In the genomic region with DNA sequence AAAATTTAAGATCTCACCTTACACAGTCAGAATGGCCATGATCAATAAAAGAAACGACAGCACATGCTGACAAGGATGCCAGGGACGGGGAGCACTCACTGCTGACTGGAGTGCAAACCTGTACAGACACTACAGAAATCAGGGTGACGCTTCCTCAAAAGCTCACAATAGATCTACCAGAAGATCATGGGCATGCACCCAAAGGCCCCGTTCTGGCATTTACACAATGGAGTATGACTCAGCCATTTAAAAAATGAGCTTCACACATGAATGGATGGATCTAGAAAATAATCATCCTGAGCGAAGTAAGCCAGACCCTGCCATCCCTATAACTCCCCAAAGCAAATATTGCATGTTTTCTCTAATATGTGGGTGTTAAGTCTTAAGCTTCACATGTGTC, we compare ENCODE assay signal across 22 mouse cellular contexts.
DNase-seq lines count a peak whose midpoint lies in the region; ATAC-seq and TF ChIP-seq lines count a peak whose summit lies in the region.
"Had no signal": no experiment of that assay in that cellular context is flagged by ENCODE, and none has a peak within 500 bp of the region (broad histone marks: within the 10 kb centered on the region; RNA-seq: fewer than 3 reads in every experiment).

No protein-coding gene starts in this region.

- H3K4me1 ChIP-seq in MEL (ENCODE audit: control insufficient read depth in 1 of 2, insufficient read depth in 2 of 2, low read length in 2 of 2), result peaks cover 23 to 31% of the 10 kb centered on the region in 2 experiments
- H3K4me1 ChIP-seq: forebrain, embryonic 15.5 days; hindbrain, embryonic 12.5 days; limb, embryonic 12.5 days; midbrain, embryonic 12.5 days; neural tube, embryonic 13.5 days had no signal

- peak overlapping the region; percentile 18; the same call in 1 of the 2 replicates for H3K27ac ChIP-seq in MEL (ENCODE audit: control insufficient read depth, low read depth, low read length)
- H3K27ac ChIP-seq: forebrain, embryonic 15.5 days; hindbrain, embryonic 12.5 days; limb, embryonic 12.5 days; liver, embryonic 12.5 days; midbrain, embryonic 12.5 days; neural tube, embryonic 13.5 days had no signal

- H3K9me3 ChIP-seq in MEL (replicated peaks; ENCODE audit: insufficient read depth, low read length), result no peaks in the 10 kb centered on the region
- H3K9me3 ChIP-seq: G1E; liver, embryonic 12.5 days had no signal

- TF ChIP-seq EP300 in MEL (IDR thresholded peaks at IDR 0.05; ENCODE audit: low read depth in 1 of 2, low read length in 2 of 2), result 0 out of 4 replicates have a peak, but pooled peaks of 1 of the 2 experiments have one; percentile 19

- no peaks in the 10 kb centered on the region for H3K79me2 ChIP-seq in MEL (ENCODE audit: control insufficient read depth, insufficient read depth, low read length, poor library complexity)

- no peak for TF ChIP-seq CTCF in MEL (IDR thresholded peaks at IDR 0.05 in 2 of 3, conservative IDR thresholded peaks at IDR 0.05 in 1 of 3; ENCODE audit: control insufficient read depth in 1 of 3, insufficient read depth in 1 of 3, low read depth in 2 of 3, low read length in 3 of 3, poor library complexity in 1 of 3, severe bottlenecking in 1 of 3)

- peak; percentile 42; the same call in 1 of the 2 replicates for ATAC-seq in common myeloid progenitor, adult 5-6 weeks (replicated peaks; ENCODE audit: low read depth, poor library complexity, severe bottlenecking)
- ATAC-seq: forebrain, embryonic 15.5 days; liver, embryonic 12.5 days had no signal

- peaks cover 0 to 38% of the 10 kb centered on the region in 2 experiments; a peak in 2 of 4 replicates for H3K36me3 ChIP-seq in MEL (ENCODE audit: control insufficient read depth in 1 of 2, insufficient read depth in 2 of 2, low read length in 2 of 2)
- H3K36me3 ChIP-seq: forebrain, embryonic 15.5 days; neural tube, embryonic 13.5 days had no signal

- no peak overlapping the region for H3K9ac ChIP-seq in MEL (ENCODE audit: control insufficient read depth, low read depth, low read length, poor library complexity, severe bottlenecking)
- H3K9ac ChIP-seq: forebrain, embryonic 15.5 days; hindbrain, embryonic 12.5 days; limb, embryonic 12.5 days; liver, embryonic 12.5 days; midbrain, embryonic 12.5 days; neural tube, embryonic 13.5 days had no signal

- peak; percentile 10 for DNase-seq in adrenal gland, postnatal 25 days
- no peak for DNase-seq in adrenal gland, postnatal 14 days
- DNase-seq in MEL (ENCODE audit: low read depth, low spot score), result peak; percentile 54
- peak; percentile 55 to 57 for DNase-seq in cerebellum, adult 18-20 months
- DNase-seq in left cerebral cortex, postnatal 10 days (ENCODE audit: extremely low spot score in 1 of 2, low spot score in 2 of 2), result no peak
- no peak for DNase-seq in heart, postnatal 10 days
- DNase-seq in urinary bladder, postnatal 10 days (ENCODE audit: low spot score), result no peak
- DNase-seq: gastrocnemius, postnatal 36 days; kidney, adult 8-10 months; kidney, postnatal 25 days; lung, adult 2 months; lung, postnatal 36 days; thymus, postnatal 36 days had no signal

- no peak for TF ChIP-seq POLR2A in MEL (IDR thresholded peaks at IDR 0.05; ENCODE audit: control insufficient read depth in 1 of 2, insufficient read depth in 1 of 2, low read depth in 1 of 2, low read length in 2 of 2, poor library complexity in 1 of 2)

- no peak overlapping the region for H3K4me3 ChIP-seq in MEL (ENCODE audit: control insufficient read depth in 1 of 2, insufficient read depth in 1 of 2, low read depth in 2 of 2, low read length in 2 of 2)
- H3K4me3 ChIP-seq: erythroblast, embryonic 14.5 days; forebrain, embryonic 15.5 days; hindbrain, embryonic 12.5 days; limb, embryonic 12.5 days; liver, embryonic 12.5 days; midbrain, embryonic 12.5 days; neural tube, embryonic 13.5 days had no signal

- intact Hi-C loops in left cerebral cortex, postnatal 10 days (cut with DNase I), result no loop called here
- intact Hi-C loops in heart, postnatal 10 days (cut with DNase I), result no loop called here

- H3K27me3 ChIP-seq in MEL (ENCODE audit: control insufficient read depth in 1 of 2, insufficient read depth in 2 of 2, low read length in 2 of 2), result no peaks in the 10 kb centered on the region
- H3K27me3 ChIP-seq: forebrain, embryonic 15.5 days; hindbrain, embryonic 12.5 days; limb, embryonic 12.5 days; liver, embryonic 12.5 days; midbrain, embryonic 12.5 days; neural tube, embryonic 13.5 days had no signal

- no peak for TF ChIP-seq RAD21 in MEL (IDR thresholded peaks at IDR 0.05; ENCODE audit: low read depth, low read length)

TF ChIP-seq in MEL, 35 proteins besides CTCF, POLR2A, EP300 and RAD21:
- no peak for TF ChIP-seq POLR2AphosphoS5 (IDR thresholded peaks at IDR 0.05; ENCODE audit: borderline replicate concordance, low read depth, low read length)
- TF ChIP-seq MXI1 (IDR thresholded peaks at IDR 0.05; ENCODE audit: low read depth, low read length), result peak; percentile 34; the same call in 1 of the 2 replicates
- TF ChIP-seq ETS1 (IDR thresholded peaks at IDR 0.05; ENCODE audit: low read depth, low read length), result 0 out of 2 replicates have a peak, but pooled peaks have one; percentile 31
- TF ChIP-seq SIN3A (IDR thresholded peaks at IDR 0.05; ENCODE audit: low read length), result peak; percentile 25; the same call in 1 of the 2 replicates
- TF ChIP-seq TCF12 (IDR thresholded peaks at IDR 0.05; ENCODE audit: low read depth, low read length), result no peak
- 0 out of 2 replicates have a peak, but pooled peaks have one; percentile 21 for TF ChIP-seq RCOR1 (IDR thresholded peaks at IDR 0.05; ENCODE audit: low read depth, low read length)

Comparison
In these comparisons a context has a peak if more than half of its experiments do, and no peak if none do; other contexts are left out.
1. DNase-seq: peak in adrenal gland, postnatal 25 days (single experiment), MEL (single experiment) and cerebellum, adult 18-20 months (2 of 2); none in adrenal gland, postnatal 14 days (single experiment), left cerebral cortex, postnatal 10 days (0 of 2), heart, postnatal 10 days (0 of 2) and urinary bladder, postnatal 10 days (single experiment).